Mouse (Mus musculus) heart, postnatal 0 days (tissue): ENCODE results near the gene Trappc3.

ENCODE experiments used
- CTCF ChIP-seq: IDR thresholded peaks from 2 replicates; pipeline ENCODE4 v1.5.1; 2016; ENCODE audit warnings: antibody characterized with exemption, control low read depth, low read depth
- EP300 ChIP-seq: IDR thresholded peaks from 2 replicates; pipeline ENCODE4 v1.6.1; 2016; ENCODE audit warnings: antibody characterized with exemption, low read depth

DNA sequence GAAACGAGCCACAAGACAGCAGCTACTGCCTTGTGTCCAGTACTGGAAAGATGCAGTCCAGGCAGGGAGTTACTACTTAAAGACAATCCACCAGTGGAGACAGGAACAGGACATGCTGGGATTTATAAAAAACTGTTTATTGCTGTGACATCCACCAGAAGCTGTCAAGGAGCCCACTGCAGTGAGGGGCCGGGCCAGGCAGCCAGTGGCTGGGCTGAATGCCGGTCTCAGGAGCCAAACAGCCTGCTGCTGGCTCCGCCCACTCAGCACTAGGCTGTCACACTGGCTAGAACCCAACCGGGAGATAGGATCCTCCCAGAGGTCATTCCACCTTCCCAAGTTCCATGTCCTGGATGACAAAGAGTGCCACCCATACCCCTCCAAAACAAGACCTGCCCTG lies 53.8 kb downstream of the Trappc3 start:
- TF ChIP-seq CTCF (no peak), EP300 (no peak)
